Mouse (Mus musculus) bone marrow, adult 2 months (tissue): ENCODE results near the gene Camta1.

ENCODE experiments used
- CTCF ChIP-seq: fragments of 200-500 bp; IDR thresholded peaks from 2 replicates; pipeline ENCODE4 v1.5.1; 2011; ENCODE audit warnings: low read length, control low read depth; ENCODE audit not compliant: control insufficient read depth, insufficient read depth
- POLR2A ChIP-seq: fragments of 200-500 bp; IDR thresholded peaks from 2 replicates; pipeline ENCODE4 v1.6.1; 2011; ENCODE audit warnings: low read depth, mild to moderate bottlenecking, control low read depth, low read length, borderline replicate concordance; ENCODE audit not compliant: control insufficient read depth

- TF ChIP-seq CTCF (no peak), POLR2A (no peak)
These were observed 242.1 kb downstream of the Camta1 start for GRCm38 (mm10) chr4:151619541-151620016.
